Mouse (Mus musculus) ES-E14 (cell line): ENCODE results near the gene Usp47. TPM values are rescaled to one million over a fixed set of nuclear protein-coding genes. Genes with fewer than 3 reads are reported as not detected.

ENCODE experiments used
- DNase-seq: peaks from one replicate; pipeline ENCODE4 v3.0.0-alpha.2; 2013; ENCODE audit warnings: low read depth, low spot score
- H3K27ac ChIP-seq: 2 replicates; pipeline ENCODE4 v1.5.1; 2012; ENCODE audit warnings: low read depth, mild to moderate bottlenecking, low read length, moderate library complexity, mixed read lengths; ENCODE audit not compliant: poor library complexity, insufficient read depth, severe bottlenecking
- H3K36me3 ChIP-seq: 2 replicates; pipeline ENCODE4 v1.6.1; 2012; ENCODE audit warnings: mild to moderate bottlenecking, low read length, moderate library complexity, mixed read lengths; ENCODE audit not compliant: control insufficient read depth, poor library complexity, insufficient read depth, severe bottlenecking
- H3K4me1 ChIP-seq, 2 experiments: fragments of 150-350 bp in 1 of 2; sonication (generic) in 1 of 2; 2 replicates each; pipeline ENCODE4 v1.6.1; 2012; ENCODE audit warnings: low read length in 2 of 2, mild to moderate bottlenecking in 1 of 2, mixed read lengths in 1 of 2; ENCODE audit not compliant: control insufficient read depth in 2 of 2, insufficient read depth in 2 of 2, poor library complexity in 1 of 2
- H3K4me3 ChIP-seq, 2 experiments: fragments of 150-350 bp in 1 of 2; sonication (generic) in 1 of 2; 2 replicates each; pipeline ENCODE4 v1.5.1; 2012; ENCODE audit warnings: low read length in 2 of 2, low read depth in 1 of 2, mild to moderate bottlenecking in 1 of 2, mixed read lengths in 1 of 2; ENCODE audit not compliant: insufficient read depth in 1 of 2, poor library complexity in 1 of 2, severe bottlenecking in 1 of 2
- H3K9ac ChIP-seq: 2 replicates; pipeline ENCODE4 v1.6.1; 2012; ENCODE audit warnings: low read depth, mild to moderate bottlenecking, low read length, mixed read lengths; ENCODE audit not compliant: poor library complexity, insufficient read depth, severe bottlenecking
- H3K9me3 ChIP-seq: fragments of 150-350 bp; sonication (generic); 2 replicates; pipeline ENCODE4 v1.6.1; 2012; ENCODE audit warnings: low read depth, mild to moderate bottlenecking, low read length; ENCODE audit not compliant: control insufficient read depth, insufficient read depth
- CHD2 ChIP-seq: IDR thresholded peaks from 2 replicates; pipeline ENCODE4 v1.6.1; 2014; ENCODE audit warnings: mild to moderate bottlenecking, low read depth, low read length, inconsistent platforms
- HCFC1 ChIP-seq: IDR thresholded peaks from 2 replicates; pipeline ENCODE4 v1.6.1; 2012; ENCODE audit warnings: low read length, inconsistent platforms, borderline replicate concordance; ENCODE audit not compliant: insufficient read depth
- MAFK ChIP-seq: IDR thresholded peaks from 2 replicates; pipeline ENCODE4 v1.6.1; 2014; ENCODE audit warnings: mild to moderate bottlenecking, low read depth, low read length, inconsistent platforms; ENCODE audit not compliant: insufficient read depth
- ZC3H11A ChIP-seq: IDR thresholded peaks from 2 replicates; pipeline ENCODE4 v1.6.1; 2012; ENCODE audit warnings: low read depth, mild to moderate bottlenecking, inconsistent platforms, low read length, borderline replicate concordance
- ZNF384 ChIP-seq: IDR thresholded peaks from 2 replicates; pipeline ENCODE4 v1.6.1; 2012; ENCODE audit warnings: low read depth, low read length, inconsistent platforms
- in situ Hi-C, 2 experiments: fragments of 600-800 bp; cut with MboI; formaldehyde crosslinking; loops; one replicate each; pipeline ENCODE4 v1.15.1; 2025; ENCODE audit warnings: low sequenced_read_pairs in 2 of 2, inconsistent platforms in 1 of 2; ENCODE audit not compliant: unreplicated experiment in 2 of 2
- total RNA-seq: library from RNA; depleted of rRNA; stranded (reverse); fragments of 300-350 nt; gene quantifications from 2 replicates; pipeline ENCODE4 v1.2.3, GENCODE M21; 2012

Usp47 gene
- total RNA-seq, 1 experiment: 45.6 TPM

GRCm38 (mm10) chr7:112024856-112025255 is 1.6 kb downstream of the Usp47 start:
- TF ChIP-seq ZC3H11A (no peak), CHD2 (no peak), ZNF384 (no peak), HCFC1 (no peak), MAFK (no peak)
- DNase-seq: no peak
- in situ Hi-C loops: no loop called here
- H3K27ac ChIP-seq: no peak overlapping the region
- no peaks in the 10 kb centered on the region; a peak in 1 of 4 replicates for H3K4me1 ChIP-seq
- H3K4me3 ChIP-seq: peak overlapping the region in 1 of 2 experiments; percentile 73; a peak in 1 of 4 replicates
- H3K9ac ChIP-seq: no peak overlapping the region
- no peaks in the 10 kb centered on the region for H3K36me3 ChIP-seq
- H3K9me3 ChIP-seq: no peaks in the 10 kb centered on the region

GRCm38 (mm10) chr7:112030594-112030993 is 7.3 kb downstream of the Usp47 start:
- Histone ChIP-seq H3K4me1 (no peaks in the 10 kb centered on the region), H3K9me3 (no peaks in the 10 kb centered on the region), H3K27ac (no peak overlapping the region), H3K36me3 (no peaks in the 10 kb centered on the region), H3K4me3 (no peak overlapping the region), H3K9ac (no peak overlapping the region)
- in situ Hi-C loops: no loop called here
- TF ChIP-seq ZNF384 (no peak), MAFK (no peak), CHD2 (no peak), HCFC1 (no peak), ZC3H11A (no peak)
- DNase-seq: no peak

- DNase-seq: no peak
- H3K27ac ChIP-seq: no peak overlapping the region
- peaks cover 0 to 2% of the 10 kb centered on the region in 2 experiments; a peak in 2 of 4 replicates for H3K4me1 ChIP-seq
- H3K9me3 ChIP-seq: no peaks in the 10 kb centered on the region
- in situ Hi-C loops: no loop called here
- H3K9ac ChIP-seq: no peak overlapping the region
- H3K4me3 ChIP-seq: no peak overlapping the region
- H3K36me3 ChIP-seq: no peaks in the 10 kb centered on the region
- TF ChIP-seq MAFK (no peak), HCFC1 (no peak), ZNF384 (no peak), CHD2 (no peak), ZC3H11A (no peak)
Measured at GRCm38 (mm10) chr7:112035804-112036203, 12.5 kb downstream of the Usp47 start.

- no peak overlapping the region for H3K27ac ChIP-seq
- H3K9me3 ChIP-seq: no peaks in the 10 kb centered on the region
- in situ Hi-C loops: no loop called here
- DNase-seq: no peak
- no peaks in the 10 kb centered on the region for H3K36me3 ChIP-seq
- TF ChIP-seq CHD2 (no peak), MAFK (no peak), HCFC1 (no peak), ZC3H11A (no peak), ZNF384 (no peak)
- H3K4me1 ChIP-seq: peaks cover 0 to 2% of the 10 kb centered on the region in 2 experiments; a peak in 2 of 4 replicates
- no peak overlapping the region for H3K4me3 ChIP-seq
- no peak overlapping the region for H3K9ac ChIP-seq
Measured at GRCm38 (mm10) chr7:112036636-112037035, 13.3 kb downstream of the Usp47 start.

- TF ChIP-seq ZNF384 (no peak), MAFK (no peak), HCFC1 (no peak), CHD2 (no peak), ZC3H11A (no peak)
- in situ Hi-C loops: no loop called here
- no peaks in the 10 kb centered on the region for H3K36me3 ChIP-seq
Measured at GRCm38 (mm10) chr7:112040271-112040670, 17.0 kb downstream of the Usp47 start.

More at GRCm38 (mm10) chr7:112040271-112040670, 17.0 kb downstream of the Usp47 start:
- Histone ChIP-seq H3K4me3 (no peak overlapping the region), H3K9me3 (no peaks in the 10 kb centered on the region), H3K4me1 (peaks cover 0 to 3% of the 10 kb centered on the region in 2 experiments; a peak in 2 of 4 replicates), H3K9ac (no peak overlapping the region), H3K27ac (no peak overlapping the region)
- DNase-seq: no peak
